Mouse (Mus musculus) CH12F3 (cell line): ENCODE data around the gene Calhm3.

Source experiments
- in situ Hi-C: fragments of 300-500 bp; cut with MboI; formaldehyde crosslinking; loops from 2 replicates; pipeline ENCODE4 v1.14.3; 2020; ENCODE audit warnings: low sequenced_read_pairs

Gene Calhm3

DNA sequence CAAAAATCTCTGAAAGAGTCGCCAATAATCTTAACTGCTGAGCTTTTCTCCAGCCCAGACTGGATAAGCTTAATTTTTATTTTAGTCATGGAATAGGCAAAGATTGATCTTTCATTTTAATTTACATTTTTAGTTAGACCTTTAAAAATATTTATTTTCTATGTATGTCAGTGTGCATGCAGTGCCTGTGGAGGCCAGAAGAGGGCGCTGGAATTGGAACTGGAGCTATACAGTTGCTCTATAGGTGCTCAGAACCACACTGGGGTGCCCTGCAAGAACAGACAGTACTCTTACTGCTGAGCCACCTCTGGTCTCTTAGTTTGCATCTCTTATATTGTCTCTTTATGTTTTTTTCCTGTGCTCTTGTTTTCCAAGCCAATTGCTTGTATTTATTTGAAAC, 34.8 kb downstream of the Calhm3 start:
- in situ Hi-C loops: no loop called here

- in situ Hi-C loops: no loop called here
Observed at GRCm38 (mm10) chr19:47121054-47121453, 36.5 kb downstream of the Calhm3 start.

- in situ Hi-C loops: no loop called here
Observed at GRCm38 (mm10) chr19:47118634-47119033, 38.9 kb downstream of the Calhm3 start.

- in situ Hi-C loops: no loop called here
Observed at GRCm38 (mm10) chr19:47104641-47105271, 52.8 kb downstream of the Calhm3 start.
